Mouse (Mus musculus) cerebellum, adult 2 months (tissue): Measurements from ENCODE around the gene Cenpx.

Experiments
- CTCF ChIP-seq: fragments of 200-500 bp; IDR thresholded peaks from 2 replicates; pipeline ENCODE4 v1.5.1; 2011; ENCODE audit warnings: low read depth, mild to moderate bottlenecking, control low read depth, low read length, moderate library complexity, borderline replicate concordance; ENCODE audit not compliant: insufficient read depth
- POLR2A ChIP-seq: fragments of 200-500 bp; IDR thresholded peaks from 2 replicates; pipeline ENCODE4 v1.6.1; 2011; ENCODE audit warnings: low read length, control low read depth, borderline replicate concordance; ENCODE audit not compliant: insufficient read depth

DNA sequence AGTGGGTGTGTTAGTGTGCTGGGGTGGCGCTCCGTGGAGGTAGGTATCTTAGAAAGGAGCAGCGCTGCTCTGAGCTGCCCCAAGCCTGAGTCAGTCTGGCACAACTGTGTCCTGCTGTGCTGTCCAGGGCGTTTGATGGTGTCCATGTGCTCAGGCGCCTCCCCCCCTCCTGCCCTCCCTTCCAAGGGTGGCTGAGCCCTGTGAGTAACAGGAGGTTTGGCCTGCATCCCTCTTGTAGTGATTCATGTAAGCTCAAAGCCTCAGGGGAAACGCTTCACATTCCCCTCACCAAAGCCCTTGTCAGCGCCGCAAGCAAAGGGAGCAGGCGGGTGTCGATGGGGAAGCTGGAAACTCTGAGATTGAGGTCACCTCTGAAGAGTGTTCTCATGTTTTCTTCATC is 15.8 kb downstream of the Cenpx start:
- no peak for TF ChIP-seq CTCF
- TF ChIP-seq POLR2A: no peak
